Mouse (Mus musculus): ENCODE data around the gene Fam71f2.

- TF ChIP-seq NANOG (IDR thresholded peaks at IDR 0.05; ENCODE audit: borderline replicate concordance, low read length) (no peak), CTCF (conservative IDR thresholded peaks at IDR 0.05; ENCODE audit: low read length) (no peak), POU5F1 (IDR thresholded peaks at IDR 0.05; ENCODE audit: borderline replicate concordance, low read length) (no peak)
These were observed 42.2 kb downstream of the Fam71f2 start for GRCm38 (mm10) chr6:29321586-29321985.
